Comparison of ENCODE assay signal across 7 mouse cellular contexts in genomic region chr7:46935847-46936246, GRCm38 (mm10). TPM values are rescaled to one million over a fixed set of nuclear protein-coding genes. Genes with fewer than 3 reads are reported as not detected.
DNase-seq lines count a peak whose midpoint lies in the region; ATAC-seq and TF ChIP-seq lines count a peak whose summit lies in the region.

No protein-coding gene starts in this region.

- no peak overlapping the region for H3K27ac ChIP-seq in kidney, adult 2 months (ENCODE audit: insufficient read depth, low read depth, low read length)
- no peak overlapping the region for H3K27ac ChIP-seq in kidney, embryonic 16.5 days (ENCODE audit: low read length)
- H3K27ac ChIP-seq in bone marrow, adult 2 months (ENCODE audit: control insufficient read depth, insufficient read depth, low read depth, low read length, poor library complexity) = no peak overlapping the region; the same call in 1 of the 2 replicates
- peak overlapping the region; percentile 8; the same call in 1 of the 2 replicates for H3K27ac ChIP-seq in stomach, embryonic 16.5 days (ENCODE audit: low read length)
- H3K27ac ChIP-seq in midbrain, embryonic 13.5 days = no peak overlapping the region

- no peak overlapping the region for H3K4me2 ChIP-seq in kidney, embryonic 16.5 days (replicated peaks; ENCODE audit: low read depth, low read length)
- no peak overlapping the region for H3K4me2 ChIP-seq in stomach, embryonic 16.5 days (ENCODE audit: low read depth, low read length)
- no peak overlapping the region for H3K4me2 ChIP-seq in midbrain, embryonic 13.5 days (replicated peaks)

- DNase-seq in kidney, adult 2 months = peak; percentile 54
- DNase-seq in ES-CJ7 (ENCODE audit: low read depth, low spot score) = peak; percentile 25
- peak; percentile 35 to 57 for DNase-seq in kidney, postnatal 4 days

- no peaks in the 10 kb centered on the region for H3K36me3 ChIP-seq in kidney, adult 2 months (ENCODE audit: control insufficient read depth, insufficient read depth, low read length)
- H3K36me3 ChIP-seq in kidney, embryonic 16.5 days (ENCODE audit: insufficient read depth, low read length) = peaks cover 25% of the 10 kb centered on the region
- 0 out of 2 replicates have a peak, but pooled peaks cover 9% of the 10 kb centered on the region for H3K36me3 ChIP-seq in stomach, embryonic 16.5 days (ENCODE audit: control insufficient read depth, insufficient read depth, low read length)
- peaks cover 48% of the 10 kb centered on the region for H3K36me3 ChIP-seq in midbrain, embryonic 13.5 days

- no peaks in the 10 kb centered on the region for H3K9me3 ChIP-seq in kidney, embryonic 16.5 days (ENCODE audit: low read length)
- no peaks in the 10 kb centered on the region for H3K9me3 ChIP-seq in stomach, embryonic 16.5 days (replicated peaks; ENCODE audit: control insufficient read depth, low read length)
- H3K9me3 ChIP-seq in midbrain, embryonic 13.5 days = no peaks in the 10 kb centered on the region

- TF ChIP-seq CTCF in kidney, adult 2 months (conservative IDR thresholded peaks at IDR 0.05; ENCODE audit: insufficient read depth, insufficient read length, low read depth, low read length) = peak; percentile 53
- TF ChIP-seq CTCF in bone marrow, adult 2 months (IDR thresholded peaks at IDR 0.05; ENCODE audit: control insufficient read depth, insufficient read depth, low read length) = peak; percentile 31; the same call in 1 of the 2 replicates

- TF ChIP-seq POLR2A in kidney, adult 2 months (IDR thresholded peaks at IDR 0.05; ENCODE audit: low read depth, low read length) = no peak
- TF ChIP-seq POLR2A in bone marrow, adult 2 months (IDR thresholded peaks at IDR 0.05; ENCODE audit: borderline replicate concordance, control insufficient read depth, low read depth, low read length) = no peak

- ATAC-seq in kidney, embryonic 16.5 days (ENCODE audit: low FRiP score, low TSS enrichment) = no peak
- no peak for ATAC-seq in stomach, embryonic 16.5 days (ENCODE audit: insufficient read depth, low FRiP score)
- ATAC-seq in midbrain, embryonic 13.5 days = no peak

- no peaks in the 10 kb centered on the region for H3K4me1 ChIP-seq in kidney, adult 2 months (ENCODE audit: control insufficient read depth, insufficient read depth, low read length)
- H3K4me1 ChIP-seq in kidney, embryonic 16.5 days (ENCODE audit: insufficient read depth, low read length) = no peaks in the 10 kb centered on the region
- H3K4me1 ChIP-seq in bone marrow, adult 2 months (ENCODE audit: control insufficient read depth, insufficient read depth, low read length) = peaks cover 1% of the 10 kb centered on the region; the same call in 1 of the 2 replicates
- H3K4me1 ChIP-seq in stomach, embryonic 16.5 days (ENCODE audit: control insufficient read depth, insufficient read depth, low read length) = no peaks in the 10 kb centered on the region
- H3K4me1 ChIP-seq in midbrain, embryonic 13.5 days (replicated peaks) = no peaks in the 10 kb centered on the region

- H3K27me3 ChIP-seq in kidney, adult 2 months (replicated peaks; ENCODE audit: control insufficient read depth, insufficient read depth, low read length) = no peaks in the 10 kb centered on the region
- no peaks in the 10 kb centered on the region for H3K27me3 ChIP-seq in kidney, embryonic 16.5 days (ENCODE audit: insufficient read depth, low read length)
- H3K27me3 ChIP-seq in stomach, embryonic 16.5 days (ENCODE audit: control insufficient read depth, insufficient read depth, low read length) = no peaks in the 10 kb centered on the region
- H3K27me3 ChIP-seq in midbrain, embryonic 13.5 days = no peaks in the 10 kb centered on the region

- no peak overlapping the region for H3K4me3 ChIP-seq in kidney, adult 2 months (ENCODE audit: insufficient read depth, low read depth, low read length)
- H3K4me3 ChIP-seq in kidney, embryonic 16.5 days (ENCODE audit: low read length) = no peak overlapping the region
- H3K4me3 ChIP-seq in bone marrow, adult 2 months (replicated peaks; ENCODE audit: control insufficient read depth, low read depth, low read length) = no peak overlapping the region
- H3K4me3 ChIP-seq in stomach, embryonic 16.5 days (replicated peaks; ENCODE audit: low read length) = no peak overlapping the region
- no peak overlapping the region for H3K4me3 ChIP-seq in midbrain, embryonic 13.5 days (replicated peaks)

- no peak overlapping the region for H3K9ac ChIP-seq in kidney, embryonic 16.5 days (replicated peaks; ENCODE audit: low read length)
- no peak overlapping the region for H3K9ac ChIP-seq in stomach, embryonic 16.5 days (ENCODE audit: low read length)
- no peak overlapping the region for H3K9ac ChIP-seq in midbrain, embryonic 13.5 days (replicated peaks)

- WGBS in kidney, adult 2 months = 16% methylated on average over 4 of the region's 4 CpGs
- 57% methylated on average over 4 of the region's 4 CpGs for whole genome bisulfite sequencing in kidney, embryonic 16.5 days
- WGBS in bone marrow, adult 2 months = 36% methylated on average over 4 of the region's 4 CpGs
- 29% methylated on average over 4 of the region's 4 CpGs for WGBS in stomach, embryonic 16.5 days
- WGBS in midbrain, embryonic 13.5 days = 51% methylated on average over 4 of the region's 4 CpGs

RNA-seq across cellular contexts. Expression of gene Tsg101, which starts 16.1 kb away (rescaled TPM):
- 74.8 and 80.7 TPM in 2 replicates for polyA plus RNA-seq in kidney, adult 2 months (2012; rRNA removed)
- 163 and 179 TPM in 2 replicates for polyA plus RNA-seq in kidney, embryonic 16.5 days (2015; fragmentation: Nextera tagmentation; extraction: Ambion mirVana)
- 36.9 and 46.6 TPM in 2 replicates for polyA plus RNA-seq in bone marrow, adult 2 months (2011; ENCODE audit: insufficient read depth, insufficient read length, low replicate concordance, missing spikeins)
- polyA plus RNA-seq in stomach, embryonic 16.5 days (2015; fragmentation: Nextera tagmentation; extraction: Ambion mirVana) = 137 and 140 TPM in 2 replicates
- 419 and 434 TPM in 2 replicates for polyA plus RNA-seq in midbrain, embryonic 13.5 days (2015; fragmentation: Nextera tagmentation; extraction: Ambion mirVana)

RNA-seq across cellular contexts. Expression of gene Uevld, which starts 22.5 kb away (rescaled TPM):
- polyA plus RNA-seq in kidney, adult 2 months (2012; rRNA removed) = 3.8 and 4.0 TPM in 2 replicates
- 11.0 and 12.8 TPM in 2 replicates for polyA plus RNA-seq in kidney, embryonic 16.5 days (2015; fragmentation: Nextera tagmentation; extraction: Ambion mirVana)
- polyA plus RNA-seq in bone marrow, adult 2 months (2011; ENCODE audit: insufficient read depth, insufficient read length, low replicate concordance, missing spikeins) = 3.7 and 3.9 TPM in 2 replicates
- 11.6 and 12.6 TPM in 2 replicates for polyA plus RNA-seq in stomach, embryonic 16.5 days (2015; fragmentation: Nextera tagmentation; extraction: Ambion mirVana)
- 7.4 and 7.5 TPM in 2 replicates for polyA plus RNA-seq in midbrain, embryonic 13.5 days (2015; fragmentation: Nextera tagmentation; extraction: Ambion mirVana)

RNA-seq across cellular contexts. Expression of gene Gm9999, which starts 47.5 kb away (rescaled TPM):
- polyA plus RNA-seq in kidney, adult 2 months (2012; rRNA removed) = 0.46 TPM in 1 of 2 replicates, not detected in the other
- not detected in 2 replicates for polyA plus RNA-seq in kidney, embryonic 16.5 days (2015; fragmentation: Nextera tagmentation; extraction: Ambion mirVana)
- not detected in 2 replicates for polyA plus RNA-seq in bone marrow, adult 2 months (2011; ENCODE audit: insufficient read depth, insufficient read length, low replicate concordance, missing spikeins)
- polyA plus RNA-seq in stomach, embryonic 16.5 days (2015; fragmentation: Nextera tagmentation; extraction: Ambion mirVana) = not detected in 2 replicates
- polyA plus RNA-seq in midbrain, embryonic 13.5 days (2015; fragmentation: Nextera tagmentation; extraction: Ambion mirVana) = not detected in 2 replicates
